8 mouse cellular contexts compared by ENCODE assay signal in the genomic region with DNA sequence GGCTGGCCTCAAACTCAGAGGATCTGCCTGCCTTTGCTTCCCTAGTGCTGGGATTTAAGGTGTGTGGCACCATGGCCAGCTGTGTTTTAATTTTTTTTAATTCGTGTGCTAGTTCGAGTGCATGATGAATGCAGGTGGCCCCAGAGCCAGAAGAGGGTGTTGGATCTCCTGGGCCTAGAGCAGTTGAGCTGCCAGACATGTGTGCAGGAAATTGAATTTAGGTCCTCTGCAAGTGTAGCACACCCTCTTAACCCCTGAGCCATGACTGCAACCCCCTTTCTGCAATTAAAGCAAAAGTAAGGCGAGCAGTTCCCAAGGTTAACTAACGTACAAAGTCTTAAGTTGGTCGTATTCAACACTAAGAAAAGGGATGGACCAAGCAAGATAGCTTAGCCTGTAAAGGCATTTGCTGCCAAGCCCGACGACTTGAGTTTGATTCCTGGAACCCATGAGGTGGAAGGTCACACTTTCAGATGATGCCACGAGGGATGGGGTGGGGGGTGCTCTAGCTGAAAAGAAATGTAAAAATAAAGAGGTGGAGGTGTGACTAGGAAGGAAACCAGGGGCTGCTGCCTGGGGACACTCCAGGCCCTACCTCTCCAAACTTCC. TPM values are rescaled to one million over a fixed set of nuclear protein-coding genes. Genes with fewer than 3 reads are reported as not detected.
A peak's percentile ranks its signal among the peaks of the same experiment; 100 is the strongest.
DNase-seq lines count a peak whose midpoint lies in the region; ATAC-seq and TF ChIP-seq lines count a peak whose summit lies in the region.

No protein-coding gene starts in this region.

- TF ChIP-seq EP300 in CH12.LX (IDR thresholded peaks at IDR 0.05; ENCODE audit: low read length): no peak
- TF ChIP-seq EP300 in heart, postnatal 0 days (IDR thresholded peaks at IDR 0.05; ENCODE audit: low read depth): no peak

- H3K27me3 ChIP-seq in CH12.LX (replicated peaks): peaks cover 2% of the 10 kb centered on the region
- no peaks in the 10 kb centered on the region for H3K27me3 ChIP-seq in heart, postnatal 0 days (ENCODE audit: control insufficient read depth, insufficient read depth, low read length)

- TF ChIP-seq POLR2A in CH12.LX (IDR thresholded peaks at IDR 0.05; ENCODE audit: low read depth, low read length): no peak

- in situ Hi-C loops in CH12.LX (cut with MboI; ENCODE audit: low pct_ligation_motif_present, low pct_unique_long_range_greater_than_20kb, low sequenced_read_pairs): no loop called here

- no peak overlapping the region; the same call in 1 of the 2 replicates for H3K27ac ChIP-seq in CH12.LX (ENCODE audit: insufficient read depth, low read depth)
- H3K27ac ChIP-seq in heart, postnatal 0 days (ENCODE audit: low read depth): no peak overlapping the region

- TF ChIP-seq RAD21 in CH12.LX (IDR thresholded peaks at IDR 0.05; ENCODE audit: low read depth, low read length): no peak

- H3K4me3 ChIP-seq in CH12.LX (replicated peaks in 1 of 3; ENCODE audit: low read depth in 2 of 3, low read length in 2 of 3, poor library complexity in 1 of 3): peak overlapping the region; percentile 31 to 85 (median 64)
- peak overlapping the region; percentile 73 for H3K4me3 ChIP-seq in heart, postnatal 0 days (ENCODE audit: low read depth, low read length)

- no peaks in the 10 kb centered on the region for H3K9me3 ChIP-seq in CH12.LX (replicated peaks; ENCODE audit: low read length)
- no peaks in the 10 kb centered on the region for H3K9me3 ChIP-seq in heart, postnatal 0 days (replicated peaks; ENCODE audit: control insufficient read depth, low read length)

- H3K4me2 ChIP-seq in CH12.LX (ENCODE audit: insufficient read depth, low read depth, poor library complexity, severe bottlenecking): peak overlapping the region; percentile 78
- peak overlapping the region; percentile 81 for H3K4me2 ChIP-seq in heart, postnatal 0 days (ENCODE audit: low read depth, low read length)

- no peak for ATAC-seq in heart, postnatal 0 days (ENCODE audit: insufficient read depth, low read depth)
- 0 out of 2 replicates have a peak, but pooled peaks have one; percentile 7 for ATAC-seq in megakaryocyte, adult 5-6 weeks (ENCODE audit: poor library complexity, severe bottlenecking)

- WGBS in heart, postnatal 0 days: 55% methylated on average over 8 of the region's 8 CpGs

- no peak for TF ChIP-seq CTCF in CH12.LX (conservative IDR thresholded peaks at IDR 0.05 in 1 of 2, IDR thresholded peaks at IDR 0.05 in 1 of 2; ENCODE audit: low read depth in 2 of 2, low read length in 2 of 2)
- TF ChIP-seq CTCF in heart, postnatal 0 days (IDR thresholded peaks at IDR 0.05; ENCODE audit: low read depth): no peak

- H3K4me1 ChIP-seq in CH12.LX (ENCODE audit: control insufficient read depth in 1 of 2, insufficient read depth in 2 of 2): peaks cover 11 to 29% of the 10 kb centered on the region in 2 experiments
- no peaks in the 10 kb centered on the region for H3K4me1 ChIP-seq in heart, postnatal 0 days (ENCODE audit: control insufficient read depth, insufficient read depth)

- H3K79me2 ChIP-seq in CH12.LX (replicated peaks; ENCODE audit: control insufficient read depth, extremely low read depth, insufficient read depth, poor library complexity, severe bottlenecking): no peaks in the 10 kb centered on the region

- peak overlapping the region; percentile 89 for H3K9ac ChIP-seq in CH12.LX (ENCODE audit: insufficient read depth, low read depth)
- H3K9ac ChIP-seq in heart, postnatal 0 days (replicated peaks; ENCODE audit: low read depth, low read length): peak overlapping the region; percentile 56

- dilution Hi-C loops in CH12.LX (cut with MboI; ENCODE audit: extremely low pct_ligation_motif_present, extremely low pct_unique_long_range_greater_than_20kb, low sequenced_read_pairs): no loop called here

- peaks cover 0 to 29% of the 10 kb centered on the region in 2 experiments for H3K36me3 ChIP-seq in CH12.LX (replicated peaks in 1 of 2; ENCODE audit: control insufficient read depth in 1 of 2, insufficient read depth in 1 of 2, low read length in 1 of 2)
- no peaks in the 10 kb centered on the region for H3K36me3 ChIP-seq in heart, postnatal 0 days (replicated peaks; ENCODE audit: control insufficient read depth, insufficient read depth, low read length)

- peak; percentile 50 for DNase-seq in embryo, embryonic 10.5 days (ENCODE audit: low spot score)
- no peak for DNase-seq in embryo, embryonic 9.5 days (ENCODE audit: extremely low spot score)
- DNase-seq in CH12.LX (ENCODE audit: extremely low read depth) (no peak), MN1 (ENCODE audit: low spot score) (no peak)
- no peak for DNase-seq in heart, postnatal 0 days (ENCODE audit: low spot score)
- no peak for DNase-seq in retina, postnatal 1 day
- no peak for DNase-seq in spleen, adult 12 weeks (ENCODE audit: low spot score)

TF ChIP-seq in CH12.LX, 34 proteins besides CTCF, POLR2A, EP300 and RAD21:
- TF ChIP-seq MYC (IDR thresholded peaks at IDR 0.05; ENCODE audit: low read depth, low read length) (0 out of 2 replicates have a peak, but pooled peaks have one; percentile 29), ELF1 (IDR thresholded peaks at IDR 0.05; ENCODE audit: low read depth, low read length) (no peak)

RNA-seq across cellular contexts. Expression of a gene that starts 24.6 kb away (rescaled TPM):
- total RNA-seq in CH12.LX (2012; rRNA removed): 22.7 and 30.3 TPM in 2 replicates
- 30.9 and 35.4 TPM in 2 replicates for total RNA-seq in CH12.LX (2014; rRNA removed)
- polyA plus RNA-seq in CH12.LX (2012; ENCODE audit: insufficient read length, low read depth): 25.7 and 26.3 TPM in 2 replicates
- total RNA-seq in heart, postnatal 0 days (2014; rRNA removed; ENCODE audit: low replicate concordance): 17.0 and 23.2 TPM in 2 replicates
- 33.3 and 38.3 TPM in 2 replicates for polyA plus RNA-seq in heart, postnatal 0 days (2015; fragmentation: Nextera tagmentation; extraction: Ambion mirVana)
- total RNA-seq in megakaryocyte, adult 5-6 weeks (2015): 86.1 and 87.5 TPM in 2 replicates
- total RNA-seq in megakaryocyte, adult 5-6 weeks (2017): 62.7 and 65.3 TPM in 2 replicates

RNA-seq across cellular contexts. Expression of a gene that starts 48.1 kb away (rescaled TPM):
- total RNA-seq in CH12.LX (2012; rRNA removed): 157 and 160 TPM in 2 replicates
- 77.0 and 94.5 TPM in 2 replicates for total RNA-seq in CH12.LX (2014; rRNA removed)
- 140 and 157 TPM in 2 replicates for polyA plus RNA-seq in CH12.LX (2012; ENCODE audit: insufficient read length, low read depth)
- 98.3 and 116 TPM in 2 replicates for total RNA-seq in heart, postnatal 0 days (2014; rRNA removed; ENCODE audit: low replicate concordance)
- 28.4 and 29.5 TPM in 2 replicates for polyA plus RNA-seq in heart, postnatal 0 days (2015; fragmentation: Nextera tagmentation; extraction: Ambion mirVana)
- 29.5 and 35.9 TPM in 2 replicates for total RNA-seq in megakaryocyte, adult 5-6 weeks (2015)
- 37.6 and 40.4 TPM in 2 replicates for total RNA-seq in megakaryocyte, adult 5-6 weeks (2017)

RNA-seq across cellular contexts. Expression of a gene that starts 49.6 kb away (rescaled TPM):
- total RNA-seq in CH12.LX (2012; rRNA removed): 45.1 and 49.0 TPM in 2 replicates
- total RNA-seq in CH12.LX (2014; rRNA removed): 21.9 and 23.3 TPM in 2 replicates
- 73.0 and 84.1 TPM in 2 replicates for polyA plus RNA-seq in CH12.LX (2012; ENCODE audit: insufficient read length, low read depth)
- 68.0 and 83.6 TPM in 2 replicates for total RNA-seq in heart, postnatal 0 days (2014; rRNA removed; ENCODE audit: low replicate concordance)
- polyA plus RNA-seq in heart, postnatal 0 days (2015; fragmentation: Nextera tagmentation; extraction: Ambion mirVana): 6.2 and 6.9 TPM in 2 replicates
- 42.8 and 43.0 TPM in 2 replicates for total RNA-seq in megakaryocyte, adult 5-6 weeks (2015)
- total RNA-seq in megakaryocyte, adult 5-6 weeks (2017): 31.8 and 36.8 TPM in 2 replicates
